Mouse (Mus musculus) ES-E14 (cell line): ENCODE results near the gene Slc9a2. TPM values are rescaled to one million over a fixed set of nuclear protein-coding genes. Genes with fewer than 3 reads are reported as not detected.

Experiments used
- DNase-seq: peaks from one replicate; pipeline ENCODE4 v3.0.0-alpha.2; 2013; ENCODE audit warnings: low read depth, low spot score
- H3K27ac ChIP-seq: 2 replicates; pipeline ENCODE4 v1.5.1; 2012; ENCODE audit warnings: low read depth, mild to moderate bottlenecking, low read length, moderate library complexity, mixed read lengths; ENCODE audit not compliant: poor library complexity, insufficient read depth, severe bottlenecking
- H3K36me3 ChIP-seq: 2 replicates; pipeline ENCODE4 v1.6.1; 2012; ENCODE audit warnings: mild to moderate bottlenecking, low read length, moderate library complexity, mixed read lengths; ENCODE audit not compliant: control insufficient read depth, poor library complexity, insufficient read depth, severe bottlenecking
- H3K4me1 ChIP-seq, 2 experiments: fragments of 150-350 bp in 1 of 2; sonication (generic) in 1 of 2; 2 replicates each; pipeline ENCODE4 v1.6.1; 2012; ENCODE audit warnings: low read length in 2 of 2, mild to moderate bottlenecking in 1 of 2, mixed read lengths in 1 of 2; ENCODE audit not compliant: control insufficient read depth in 2 of 2, insufficient read depth in 2 of 2, poor library complexity in 1 of 2
- H3K4me3 ChIP-seq, 2 experiments: fragments of 150-350 bp in 1 of 2; sonication (generic) in 1 of 2; 2 replicates each; pipeline ENCODE4 v1.5.1; 2012; ENCODE audit warnings: low read length in 2 of 2, low read depth in 1 of 2, mild to moderate bottlenecking in 1 of 2, mixed read lengths in 1 of 2; ENCODE audit not compliant: insufficient read depth in 1 of 2, poor library complexity in 1 of 2, severe bottlenecking in 1 of 2
- H3K9ac ChIP-seq: 2 replicates; pipeline ENCODE4 v1.6.1; 2012; ENCODE audit warnings: low read depth, mild to moderate bottlenecking, low read length, mixed read lengths; ENCODE audit not compliant: poor library complexity, insufficient read depth, severe bottlenecking
- H3K9me3 ChIP-seq: fragments of 150-350 bp; sonication (generic); 2 replicates; pipeline ENCODE4 v1.6.1; 2012; ENCODE audit warnings: low read depth, mild to moderate bottlenecking, low read length; ENCODE audit not compliant: control insufficient read depth, insufficient read depth
- CHD2 ChIP-seq: IDR thresholded peaks from 2 replicates; pipeline ENCODE4 v1.6.1; 2014; ENCODE audit warnings: mild to moderate bottlenecking, low read depth, low read length, inconsistent platforms
- HCFC1 ChIP-seq: IDR thresholded peaks from 2 replicates; pipeline ENCODE4 v1.6.1; 2012; ENCODE audit warnings: low read length, inconsistent platforms, borderline replicate concordance; ENCODE audit not compliant: insufficient read depth
- MAFK ChIP-seq: IDR thresholded peaks from 2 replicates; pipeline ENCODE4 v1.6.1; 2014; ENCODE audit warnings: mild to moderate bottlenecking, low read depth, low read length, inconsistent platforms; ENCODE audit not compliant: insufficient read depth
- ZC3H11A ChIP-seq: IDR thresholded peaks from 2 replicates; pipeline ENCODE4 v1.6.1; 2012; ENCODE audit warnings: low read depth, mild to moderate bottlenecking, inconsistent platforms, low read length, borderline replicate concordance
- ZNF384 ChIP-seq: IDR thresholded peaks from 2 replicates; pipeline ENCODE4 v1.6.1; 2012; ENCODE audit warnings: low read depth, low read length, inconsistent platforms
- in situ Hi-C, 2 experiments: fragments of 600-800 bp; cut with MboI; formaldehyde crosslinking; loops; one replicate each; pipeline ENCODE4 v1.15.1; 2025; ENCODE audit warnings: low sequenced_read_pairs in 2 of 2, inconsistent platforms in 1 of 2; ENCODE audit not compliant: unreplicated experiment in 2 of 2
- total RNA-seq: library from RNA; depleted of rRNA; stranded (reverse); fragments of 300-350 nt; gene quantifications from 2 replicates; pipeline ENCODE4 v1.2.3, GENCODE M21; 2012

Gene Slc9a2
- total RNA-seq, 1 experiment, result 0.31 TPM

- no peaks in the 10 kb centered on the region for H3K9me3 ChIP-seq
- H3K36me3 ChIP-seq, result no peaks in the 10 kb centered on the region
- TF ChIP-seq MAFK (no peak), ZNF384 (no peak), ZC3H11A (no peak), CHD2 (no peak), HCFC1 (no peak)
- no peak for DNase-seq
- in situ Hi-C loops, result no loop called here
- H3K9ac ChIP-seq, result no peak overlapping the region
- no peaks in the 10 kb centered on the region for H3K4me1 ChIP-seq
- no peak overlapping the region for H3K4me3 ChIP-seq
- H3K27ac ChIP-seq, result no peak overlapping the region
These were observed 29.4 kb upstream of the Slc9a2 start for GRCm38 (mm10) chr1:40650803-40651497.

- no peaks in the 10 kb centered on the region for H3K36me3 ChIP-seq
- no peak overlapping the region for H3K9ac ChIP-seq
- in situ Hi-C loops, result no loop called here
- H3K27ac ChIP-seq, result no peak overlapping the region
- TF ChIP-seq MAFK (no peak), HCFC1 (no peak), ZNF384 (no peak), CHD2 (no peak), ZC3H11A (no peak)
- no peak overlapping the region for H3K4me3 ChIP-seq
- H3K4me1 ChIP-seq, result no peaks in the 10 kb centered on the region
- H3K9me3 ChIP-seq, result no peaks in the 10 kb centered on the region
- DNase-seq, result no peak
These were observed 23.3 kb upstream of the Slc9a2 start for GRCm38 (mm10) chr1:40657035-40657434.

GRCm38 (mm10) chr1:40657978-40658496 lies 22.3 kb upstream of the Slc9a2 start:
- Histone ChIP-seq H3K4me1 (no peaks in the 10 kb centered on the region), H3K4me3 (no peak overlapping the region), H3K9me3 (no peaks in the 10 kb centered on the region), H3K9ac (no peak overlapping the region), H3K36me3 (no peaks in the 10 kb centered on the region), H3K27ac (no peak overlapping the region)
- no peak for DNase-seq
- in situ Hi-C loops, result no loop called here
- TF ChIP-seq CHD2 (no peak), ZC3H11A (peak; percentile 61), HCFC1 (no peak), MAFK (no peak), ZNF384 (no peak)

GRCm38 (mm10) chr1:40659017-40659416 lies 21.4 kb upstream of the Slc9a2 start:
- Histone ChIP-seq H3K36me3 (no peaks in the 10 kb centered on the region), H3K4me3 (no peak overlapping the region), H3K9me3 (no peaks in the 10 kb centered on the region), H3K9ac (no peak overlapping the region), H3K27ac (no peak overlapping the region), H3K4me1 (no peaks in the 10 kb centered on the region)
- DNase-seq, result no peak
- in situ Hi-C loops, result no loop called here
- TF ChIP-seq HCFC1 (no peak), MAFK (no peak), ZNF384 (no peak), CHD2 (no peak), ZC3H11A (no peak)
